Mouse (Mus musculus): ENCODE measurements at regions not wholly inside any gene's neighbourhood (a gene's known extent, or its start where the extent isn't known, plus 50 kb on each side); places are given as distances from the start of the nearest gene placed in this dataset.

DNA sequence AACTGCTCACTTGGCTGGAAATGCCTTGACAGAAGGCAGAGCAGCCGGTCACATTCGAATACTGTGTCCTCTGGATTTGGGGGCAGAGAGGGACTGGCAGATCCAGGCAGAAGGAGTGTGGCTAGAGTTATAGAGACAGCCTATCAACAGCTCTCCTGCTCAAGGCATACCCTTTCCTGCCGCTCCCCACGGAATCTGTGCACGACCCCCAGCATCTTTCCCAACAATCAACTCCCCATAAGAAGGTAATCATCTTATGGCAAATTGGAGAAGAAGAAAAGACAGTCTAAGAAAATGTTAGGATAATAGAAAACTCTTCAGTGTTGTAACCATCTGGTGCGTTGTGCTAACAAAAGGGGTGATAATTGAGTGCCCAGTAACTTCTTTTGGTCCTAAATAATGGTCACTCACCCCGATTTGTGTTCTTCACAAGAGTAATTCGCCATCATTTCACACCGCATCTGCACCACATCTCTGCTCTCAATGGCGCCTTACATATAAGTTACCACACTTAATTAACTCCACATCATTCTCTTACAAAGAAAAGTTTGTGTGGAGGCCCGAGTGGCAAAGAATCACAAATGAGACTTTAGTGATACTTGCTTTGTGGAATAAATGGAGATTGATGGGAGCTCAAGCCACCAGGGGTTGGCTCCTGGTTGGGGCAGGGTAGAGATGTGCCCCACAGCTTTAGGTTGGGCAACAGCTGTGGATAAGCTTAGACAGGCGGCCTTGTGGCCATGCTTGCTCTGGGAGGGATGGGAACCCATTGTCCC, 551.2 kb upstream of the Btbd3 start:
- no peak for DNase-seq

DNA sequence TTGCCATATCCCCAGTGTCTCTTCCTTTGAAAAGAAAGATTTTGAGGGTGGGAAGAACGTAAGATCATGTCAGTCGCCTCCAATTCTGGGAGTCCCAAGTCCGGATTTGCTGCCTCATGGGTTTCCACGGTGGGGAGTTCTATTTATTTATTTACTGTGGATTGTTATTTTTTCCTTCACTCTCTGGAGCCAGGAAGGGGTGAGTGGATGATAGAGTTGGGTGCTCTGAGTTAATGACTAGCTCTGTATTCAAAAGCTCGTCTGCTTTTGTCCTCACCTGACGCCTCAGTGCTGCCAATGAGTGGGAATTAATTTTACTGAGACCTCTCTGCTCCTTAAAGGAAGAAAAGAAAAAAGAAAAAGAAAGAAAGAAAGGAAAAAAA, 551.8 kb upstream of the Btbd3 start:
- DNase-seq, result no peak

DNA sequence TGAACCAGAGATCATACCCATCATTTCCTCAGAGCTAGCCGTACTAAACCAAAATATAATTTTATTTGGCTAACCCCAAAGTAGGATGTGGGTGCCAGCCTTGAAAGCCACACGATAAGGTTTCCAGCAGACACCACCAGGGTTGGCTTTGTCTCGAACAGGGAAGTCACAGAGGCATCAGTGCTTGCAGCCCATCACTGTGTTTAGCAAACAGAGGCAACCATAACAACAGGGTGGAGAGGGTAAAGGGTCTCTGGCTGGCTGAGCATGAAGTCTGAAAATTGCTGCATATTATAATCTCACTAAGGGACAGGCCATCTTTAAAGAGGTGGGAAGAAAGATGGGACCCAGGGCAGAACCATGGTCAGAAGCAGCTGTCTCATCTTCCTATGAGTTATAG, 552.3 kb upstream of the Btbd3 start:
- DNase-seq, result no peak

- no peak for DNase-seq
These were observed 560.5 kb upstream of the Btbd3 start for GRCm38 (mm10) chr2:137695885-137696284.

DNA sequence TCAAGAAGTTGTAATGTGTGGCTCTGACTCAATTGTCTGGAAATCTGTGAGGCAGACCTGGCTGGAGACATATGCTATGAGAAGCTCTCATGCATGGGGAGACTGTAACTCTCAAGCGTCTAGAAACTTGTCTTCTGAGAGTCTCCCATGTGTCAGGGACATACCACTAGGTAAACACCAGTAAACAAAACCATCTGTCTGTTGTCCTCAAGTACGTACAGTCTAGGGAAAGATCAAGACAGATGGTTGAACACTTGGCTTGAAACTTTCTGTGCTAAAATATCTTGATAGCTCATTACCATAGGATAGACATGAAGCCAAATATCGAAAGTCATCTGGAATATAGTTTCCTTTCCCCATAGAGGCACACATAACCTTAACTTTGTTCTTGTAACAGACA, 562.3 kb upstream of the Btbd3 start:
- no peak for DNase-seq

GRCm38 (mm10) chr2:137687208-137687607, 569.2 kb upstream of the Btbd3 start:
- no peak for DNase-seq

- no peak for DNase-seq
These were observed 569.6 kb upstream of the Btbd3 start for GRCm38 (mm10) chr2:137686735-137687134.

DNA sequence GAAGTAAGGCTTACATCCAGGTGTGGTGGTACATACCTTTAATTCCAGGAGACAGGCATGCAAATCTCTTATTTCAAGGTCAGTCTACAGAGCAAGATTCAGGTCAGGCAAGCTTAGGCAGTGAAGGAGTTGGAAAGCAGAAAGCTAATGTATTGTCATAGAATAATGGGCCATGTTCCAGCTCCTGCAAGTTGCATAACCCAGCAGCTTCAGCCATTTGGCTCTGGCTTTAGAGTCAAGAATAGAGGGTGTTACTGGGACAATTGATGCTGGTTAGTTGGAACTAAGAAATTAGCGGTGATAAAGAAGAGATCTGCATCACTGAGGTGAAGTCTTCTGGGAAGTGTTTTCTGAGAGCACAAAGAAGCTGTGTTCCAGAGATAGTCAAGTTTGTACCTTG, 565.3 kb upstream of the Jag1 start:
- no peak for DNase-seq

DNA sequence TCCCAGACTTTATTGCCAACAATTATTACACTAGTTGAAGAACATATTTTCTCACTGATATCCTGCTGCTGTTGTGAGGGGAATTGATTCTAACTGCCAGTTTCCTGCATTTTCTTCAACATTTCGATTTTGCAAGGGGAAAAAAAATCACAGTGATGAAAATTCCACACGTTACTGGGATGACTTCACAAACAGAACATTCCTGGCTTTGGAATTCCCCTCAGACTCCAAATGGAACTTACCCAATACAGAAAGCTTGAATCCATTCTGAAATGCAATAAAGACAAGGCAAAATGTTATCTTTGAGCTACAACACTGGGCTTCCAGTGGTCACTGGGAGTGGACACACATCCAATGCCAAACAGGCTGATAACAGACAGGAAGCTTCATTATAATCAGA, 546.7 kb upstream of the Jag1 start:
- no peak for DNase-seq

GRCm38 (mm10) chr2:137662216-137662615, 545.8 kb upstream of the Jag1 start:
- no peak for DNase-seq

DNA sequence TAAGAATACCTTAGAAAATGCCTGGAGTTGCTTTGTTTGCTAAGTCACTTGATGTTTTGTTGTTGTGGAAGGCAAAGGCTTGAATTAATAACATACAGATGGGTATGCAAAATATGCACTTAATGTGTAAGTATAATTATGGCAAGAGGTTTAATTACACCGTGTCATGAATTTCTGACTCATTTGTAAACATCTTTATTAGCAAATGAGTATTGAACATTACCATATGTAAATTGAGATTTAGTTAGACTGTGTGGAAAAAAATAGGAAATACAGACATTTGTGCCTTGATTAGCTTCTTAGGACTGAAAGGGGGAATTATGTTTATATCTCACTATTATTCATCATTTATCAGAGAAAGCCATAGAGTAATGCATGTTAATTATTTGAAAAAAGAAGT, 544.0 kb upstream of the Jag1 start:
- no peak for DNase-seq

DNA sequence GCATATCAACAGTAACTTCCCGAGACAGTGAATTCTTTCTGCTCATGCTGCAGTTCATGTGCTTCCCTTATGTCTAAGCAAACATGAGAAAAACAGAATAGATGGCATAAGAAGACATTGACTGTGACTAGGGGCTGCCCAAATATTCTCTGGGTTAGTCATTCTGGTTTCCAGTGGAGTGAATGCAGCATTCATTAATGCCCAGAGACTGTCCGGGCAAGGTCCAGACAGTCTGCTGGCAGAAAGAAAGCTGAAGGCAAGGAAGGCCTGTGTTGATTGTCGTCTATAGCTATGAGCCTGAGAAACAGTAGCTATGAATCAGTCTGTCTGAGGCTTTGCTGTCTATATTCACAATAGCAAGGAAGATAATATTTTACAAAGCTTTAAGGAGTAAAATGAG, 537.9 kb upstream of the Jag1 start:
- DNase-seq, result no peak

- no peak for DNase-seq
These were observed 527.7 kb upstream of the Jag1 start for GRCm38 (mm10) chr2:137644160-137644559.

DNA sequence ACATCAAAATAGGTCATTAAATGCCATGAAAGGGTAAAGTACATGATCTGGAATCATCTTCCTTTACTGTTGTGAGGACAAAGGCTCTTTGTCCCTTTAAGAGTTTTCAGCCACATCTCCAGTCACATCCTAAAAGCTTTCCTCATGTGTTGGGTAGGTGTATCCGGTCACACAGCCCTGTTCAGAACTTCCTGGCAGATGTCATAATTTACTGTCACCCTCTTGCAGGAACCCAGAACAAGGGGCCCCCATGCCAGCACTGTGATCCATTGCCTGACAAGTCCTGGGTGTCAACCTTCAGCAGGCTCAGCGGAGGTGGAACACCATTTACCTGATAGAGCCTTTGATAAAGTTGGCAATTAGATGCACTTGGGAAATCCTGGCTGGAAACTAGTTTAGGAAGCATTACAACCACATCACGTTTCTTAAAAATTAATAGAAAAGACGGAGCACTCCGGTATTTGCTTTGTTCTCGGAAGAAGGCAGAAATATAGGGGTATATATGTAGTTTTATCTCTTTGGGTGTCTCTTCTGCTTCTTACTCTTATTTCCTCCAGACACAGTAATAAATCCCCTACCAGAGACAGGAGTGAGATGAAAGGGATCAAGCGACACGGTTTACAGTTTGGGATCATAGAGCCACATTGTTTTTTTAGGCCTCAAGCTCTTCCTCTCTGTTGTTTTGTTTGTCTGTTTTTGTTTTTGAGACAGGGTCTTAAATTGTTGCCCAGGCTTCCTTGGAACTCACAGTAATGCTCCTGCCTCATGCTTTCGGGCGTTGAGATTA, 527.0 kb upstream of the Jag1 start:
- DNase-seq, result no peak

DNA sequence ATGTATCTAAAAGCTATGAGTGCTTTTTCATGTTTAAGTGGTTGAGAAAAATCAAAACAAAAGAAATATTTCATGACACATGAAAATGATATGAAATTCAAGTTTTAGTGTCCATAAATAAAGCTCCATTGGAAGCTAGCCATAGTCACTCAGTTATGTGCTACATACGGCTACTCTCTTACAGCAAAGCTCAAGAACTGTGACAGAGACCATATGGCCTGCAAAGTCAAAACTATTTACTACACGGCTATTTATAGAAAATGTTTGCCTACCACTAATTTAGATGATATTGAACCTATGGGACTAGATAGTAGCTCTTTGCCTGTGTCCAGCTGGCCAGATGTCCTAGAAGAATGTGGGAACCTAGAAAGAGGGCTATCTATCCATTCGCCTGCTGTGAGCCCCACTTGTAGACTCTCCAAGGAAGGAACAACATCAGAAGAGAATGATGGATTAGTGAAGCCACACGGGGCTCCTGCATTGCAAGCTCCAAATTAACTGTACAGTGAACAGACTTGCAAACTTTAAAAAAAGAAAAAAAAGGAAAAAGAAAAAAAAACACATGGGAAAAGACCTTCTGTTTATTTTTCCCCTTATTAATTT, 518.7 kb upstream of the Jag1 start:
- no peak for DNase-seq

DNA sequence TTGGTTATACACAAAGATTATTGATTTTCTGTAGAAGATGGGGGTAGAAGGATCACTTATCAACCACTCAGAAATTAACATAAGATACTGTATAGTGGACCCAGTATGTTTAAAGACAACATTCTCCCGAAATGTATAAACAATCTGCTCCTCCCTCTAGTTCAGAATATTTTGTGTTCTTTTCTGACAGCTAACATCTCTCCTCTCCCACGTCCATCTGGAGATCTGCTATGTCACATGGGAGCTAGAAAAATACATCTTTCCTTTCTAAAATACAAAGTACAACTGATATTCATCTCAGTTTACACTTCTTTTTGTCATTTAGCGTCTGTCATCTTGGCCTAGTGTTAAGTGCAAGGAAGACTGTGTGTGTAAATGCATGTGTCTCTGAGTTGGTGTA, 500.2 kb upstream of the Jag1 start:
- no peak for DNase-seq

- DNase-seq, result no peak
These were observed 497.3 kb upstream of the Jag1 start for GRCm38 (mm10) chr2:137613791-137614190.

GRCm38 (mm10) chr2:137608506-137608905, 492.1 kb upstream of the Jag1 start:
- no peak for DNase-seq

DNA sequence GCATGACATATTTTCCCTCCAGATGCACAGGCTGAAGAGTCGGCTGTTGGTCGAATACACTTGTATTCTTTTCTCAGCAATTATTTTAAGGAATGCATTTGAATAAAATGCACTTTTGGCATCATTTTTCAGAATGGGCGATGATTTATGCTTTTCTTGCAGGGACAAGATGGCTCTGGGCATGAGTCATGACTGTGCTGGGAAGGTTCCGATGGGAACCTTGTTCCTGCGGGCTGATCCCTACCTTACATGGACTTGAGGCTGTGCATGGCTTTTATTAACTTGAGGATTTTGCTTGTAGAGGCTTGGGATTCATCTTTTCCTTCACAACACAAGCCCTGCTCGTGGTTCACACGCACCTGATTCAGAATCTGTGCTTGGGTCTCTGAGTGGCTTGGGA, 481.7 kb upstream of the Jag1 start:
- no peak for DNase-seq

GRCm38 (mm10) chr2:137594509-137594908, 478.1 kb upstream of the Jag1 start:
- DNase-seq, result no peak

DNA sequence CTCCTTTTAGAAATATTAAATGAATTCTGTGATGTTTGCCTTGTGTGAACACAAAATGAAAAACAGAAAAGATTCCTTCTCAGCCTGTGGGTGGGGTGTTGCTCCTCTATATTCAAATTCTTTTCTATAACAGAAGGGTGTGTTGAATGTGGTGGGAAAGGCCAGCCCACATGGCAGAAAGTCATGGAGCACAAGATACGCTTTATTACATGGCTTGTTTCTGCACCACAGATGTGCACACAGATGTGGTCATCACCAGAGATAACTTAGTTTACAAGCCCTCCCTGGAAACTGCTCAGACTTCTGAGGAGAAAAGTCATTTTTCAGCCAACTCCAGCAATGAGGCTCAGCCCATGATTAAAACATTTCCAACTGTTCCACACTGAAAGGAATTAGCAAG, 475.1 kb upstream of the Jag1 start:
- peak; percentile 11 for DNase-seq

- no peak for DNase-seq
These were observed 465.0 kb upstream of the Jag1 start for GRCm38 (mm10) chr2:137581491-137581890.

DNA sequence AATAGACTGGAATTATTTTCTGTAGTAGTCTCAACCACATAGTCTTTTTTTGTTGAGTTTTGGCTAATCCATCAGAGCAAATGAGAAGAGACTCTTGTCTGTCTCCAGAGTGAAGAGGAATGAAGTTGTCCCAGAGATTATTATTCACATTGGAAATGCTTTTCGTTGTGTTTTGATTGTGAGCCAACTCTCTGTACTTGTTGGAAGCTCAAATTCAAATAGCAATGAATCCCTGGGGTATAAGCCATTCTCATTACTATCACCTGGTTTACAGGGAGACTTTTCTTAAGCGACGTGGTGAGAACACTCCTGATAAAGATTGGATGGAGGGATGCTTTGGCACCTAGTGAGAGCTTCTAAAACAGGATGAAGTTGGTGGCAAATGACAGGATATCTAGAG, 459.3 kb upstream of the Jag1 start:
- DNase-seq, result no peak

Measured in heart, postnatal 4 days (tissue).